Mouse (Mus musculus): ENCODE results near the gene Il1a.
A peak's percentile ranks its signal among the peaks of the same experiment; 100 is the strongest.

The Il1a gene

GRCm38 (mm10) chr2:129309836-129310235 lies at the start of gene Il1a:
Gene Il1a (minus strand): TSS chr2:129309972.
- no peak for DNase-seq (ENCODE audit: low read depth)

GRCm38 (mm10) chr2:129338138-129338621 lies 28.4 kb upstream of the Il1a start:
- DNase-seq (ENCODE audit: low read depth), result no peak

GRCm38 (mm10) chr2:129333471-129333870 lies 23.7 kb upstream of the Il1a start:
- DNase-seq (ENCODE audit: low read depth), result no peak

- DNase-seq (ENCODE audit: low read depth), result no peak
Measured at GRCm38 (mm10) chr2:129330540-129330939, 20.8 kb upstream of the Il1a start.

- DNase-seq (ENCODE audit: low read depth), result no peak
Measured at GRCm38 (mm10) chr2:129330024-129330423, 20.3 kb upstream of the Il1a start.

GRCm38 (mm10) chr2:129328238-129328637 lies 18.5 kb upstream of the Il1a start:
- DNase-seq (ENCODE audit: low read depth), result no peak

- no peak for DNase-seq (ENCODE audit: low read depth)
Measured at GRCm38 (mm10) chr2:129324216-129324615, 14.4 kb upstream of the Il1a start.

GRCm38 (mm10) chr2:129322117-129322635 lies 12.4 kb upstream of the Il1a start:
- DNase-seq (ENCODE audit: low read depth), result no peak

- no peak for DNase-seq (ENCODE audit: low read depth)
Measured at GRCm38 (mm10) chr2:129320033-129320605, 10.3 kb upstream of the Il1a start.

- no peak for DNase-seq (ENCODE audit: low read depth)
Measured at GRCm38 (mm10) chr2:129315831-129316230, 6.1 kb upstream of the Il1a start.

- no peak for DNase-seq (ENCODE audit: low read depth)
Measured at GRCm38 (mm10) chr2:129314880-129315279, 5.1 kb upstream of the Il1a start.

- peak; percentile 25 for DNase-seq (ENCODE audit: low read depth)
Measured at GRCm38 (mm10) chr2:129313934-129314333, 4.2 kb upstream of the Il1a start.

- no peak for DNase-seq (ENCODE audit: low read depth)
Measured at GRCm38 (mm10) chr2:129306020-129306419, 3.8 kb downstream of the Il1a start.

- peak; percentile 22 for DNase-seq (ENCODE audit: low read depth)
Measured at GRCm38 (mm10) chr2:129297589-129297982, 12.2 kb downstream of the Il1a start.

- DNase-seq (ENCODE audit: low read depth), result peak; percentile 98
Measured at GRCm38 (mm10) chr2:129296671-129297588, 12.8 kb downstream of the Il1a start, which contains the start of gene Ckap2l. Gene Ckap2l (minus strand): TSS chr2:129297212.

GRCm38 (mm10) chr2:129296086-129296485 lies 13.7 kb downstream of the Il1a start:
- DNase-seq (ENCODE audit: low read depth), result no peak

- no peak for DNase-seq (ENCODE audit: low read depth)
Measured at GRCm38 (mm10) chr2:129295075-129295474, 14.7 kb downstream of the Il1a start.

GRCm38 (mm10) chr2:129273823-129274222 lies 35.9 kb downstream of the Il1a start:
- DNase-seq (ENCODE audit: low read depth), result no peak

GRCm38 (mm10) chr2:129270621-129271020 lies 39.2 kb downstream of the Il1a start:
- DNase-seq (ENCODE audit: low read depth), result no peak

- no peak for DNase-seq (ENCODE audit: low read depth)
Measured at GRCm38 (mm10) chr2:129269986-129270385, 39.8 kb downstream of the Il1a start.

GRCm38 (mm10) chr2:129269161-129269643 lies 40.6 kb downstream of the Il1a start:
- no peak for DNase-seq (ENCODE audit: low read depth)

GRCm38 (mm10) chr2:129267738-129268137 lies 42.0 kb downstream of the Il1a start:
- no peak for DNase-seq (ENCODE audit: low read depth)

- DNase-seq (ENCODE audit: low read depth), result no peak
Measured at GRCm38 (mm10) chr2:129265316-129265715, 44.5 kb downstream of the Il1a start.

Data from c-Kit-positive CD71-negative TER-119-negative erythroid progenitor cells, embryonic 14.5 days (primary cell).